Mouse (Mus musculus) thymus, adult 2 months (tissue): Measurements from ENCODE around the gene Stx6.

Source experiments
- CTCF ChIP-seq: fragments of 200-500 bp; IDR thresholded peaks from 2 replicates; pipeline ENCODE4 v1.5.1; 2012; ENCODE audit warnings: mild to moderate bottlenecking, control low read depth, low read length, moderate library complexity, borderline replicate concordance; ENCODE audit not compliant: control insufficient read depth, poor library complexity, insufficient read depth; ENCODE audit errors: extremely low read depth
- POLR2A ChIP-seq: fragments of 200-500 bp; IDR thresholded peaks from 2 replicates; pipeline ENCODE4 v1.6.1; 2012; ENCODE audit warnings: mild to moderate bottlenecking, low read length, control low read depth, moderate library complexity; ENCODE audit not compliant: control insufficient read depth, poor library complexity, insufficient read depth; ENCODE audit errors: extremely low read depth

- TF ChIP-seq CTCF (no peak), POLR2A (no peak)
Observed at GRCm38 (mm10) chr1:155204560-155205162, 46.1 kb downstream of the Stx6 start.
